Mouse (Mus musculus) intestine, embryonic 16.5 days (tissue): Measurements from ENCODE around the gene Greb1. TPM values are rescaled to one million over a fixed set of nuclear protein-coding genes. Genes with fewer than 3 reads are reported as not detected.

Experiments
- ATAC-seq: fragments of 200-750 bp; cut with Nextera tagmentation; 2 replicates; pipeline ENCODE4 v1.8.0; 2017; ENCODE audit warnings: moderate TSS enrichment, moderate library complexity
- H3K27ac ChIP-seq: fragments of 300-500 bp; sonication (generic); 2 replicates; pipeline ENCODE4 v1.5.1; 2014; ENCODE audit warnings: mild to moderate bottlenecking, low read length
- H3K27me3 ChIP-seq: fragments of 300-500 bp; sonication (generic); replicated peaks from 2 replicates; pipeline ENCODE4 v1.6.1; 2014; ENCODE audit warnings: low read length, control low read depth, mixed read lengths; ENCODE audit not compliant: control insufficient read depth, insufficient read depth
- H3K36me3 ChIP-seq: fragments of 300-500 bp; sonication (generic); 2 replicates; pipeline ENCODE4 v1.6.1; 2014; ENCODE audit warnings: low read length, control low read depth; ENCODE audit not compliant: control insufficient read depth, insufficient read depth
- H3K4me1 ChIP-seq: fragments of 300-500 bp; sonication (generic); 2 replicates; pipeline ENCODE4 v1.6.1; 2014; ENCODE audit warnings: low read length, control low read depth, mixed read lengths; ENCODE audit not compliant: control insufficient read depth, insufficient read depth
- H3K4me2 ChIP-seq: fragments of 300-500 bp; sonication (generic); 2 replicates; pipeline ENCODE4 v1.6.1; 2014; ENCODE audit warnings: low read depth, low read length, control low read depth
- H3K4me3 ChIP-seq: fragments of 300-500 bp; sonication (generic); 2 replicates; pipeline ENCODE4 v1.5.1; 2014; ENCODE audit warnings: mild to moderate bottlenecking, low read length
- H3K9ac ChIP-seq: fragments of 300-500 bp; sonication (generic); 2 replicates; pipeline ENCODE4 v1.6.1; 2014; ENCODE audit warnings: low read depth, low read length
- H3K9me3 ChIP-seq: fragments of 300-500 bp; sonication (generic); 2 replicates; pipeline ENCODE4 v1.6.1; 2016; ENCODE audit warnings: low read length, control low read depth; ENCODE audit not compliant: control insufficient read depth
- WGBS: fragments of 180-500 bp; shearing (Covaris S2); extraction: QIAGEN DNeasy Blood & Tissue Kit; methylation state at CpG from one replicate; pipeline ENCODE4 v1.1.7; 2014; 5-methylcytosine and 5-hydroxymethylcytosine counted together
- polyA plus RNA-seq: library from polyadenylated mRNA; unstranded; fragments of >200 nt; fragmentation: Nextera tagmentation; extraction: Ambion mirVana; gene quantifications from 2 replicates; pipeline ENCODE4 v1.2.1, GENCODE M21; 2015

Greb1 gene
- polyA plus RNA-seq, 1 experiment from 2014 or later: 3.8 TPM

GRCm38 (mm10) chr12:16656906-16657875 is 143.5 kb downstream of the Greb1 start:
- Histone ChIP-seq H3K4me3 (no peak overlapping the region), H3K9me3 (no peaks in the 10 kb centered on the region), H3K36me3 (no peaks in the 10 kb centered on the region), H3K27ac (no peak overlapping the region), H3K4me2 (no peak overlapping the region), H3K4me1 (peaks cover 8% of the 10 kb centered on the region), H3K9ac (no peak overlapping the region), H3K27me3 (peaks cover 27% of the 10 kb centered on the region)
- ATAC-seq: no peak
- 70% methylated on average over 5 of the region's 5 CpGs for WGBS

GRCm38 (mm10) chr12:16655604-16656003 is 145.1 kb downstream of the Greb1 start:
- WGBS: 75% methylated on average over 4 of the region's 4 CpGs
- no peak overlapping the region for H3K4me3 ChIP-seq
- no peak for ATAC-seq
- no peak overlapping the region for H3K27ac ChIP-seq
- no peak overlapping the region for H3K4me2 ChIP-seq
- no peak overlapping the region for H3K9ac ChIP-seq
- H3K36me3 ChIP-seq: no peaks in the 10 kb centered on the region
- H3K4me1 ChIP-seq: peaks cover 8% of the 10 kb centered on the region
- no peaks in the 10 kb centered on the region for H3K9me3 ChIP-seq
- peaks cover 27% of the 10 kb centered on the region for H3K27me3 ChIP-seq

DNA sequence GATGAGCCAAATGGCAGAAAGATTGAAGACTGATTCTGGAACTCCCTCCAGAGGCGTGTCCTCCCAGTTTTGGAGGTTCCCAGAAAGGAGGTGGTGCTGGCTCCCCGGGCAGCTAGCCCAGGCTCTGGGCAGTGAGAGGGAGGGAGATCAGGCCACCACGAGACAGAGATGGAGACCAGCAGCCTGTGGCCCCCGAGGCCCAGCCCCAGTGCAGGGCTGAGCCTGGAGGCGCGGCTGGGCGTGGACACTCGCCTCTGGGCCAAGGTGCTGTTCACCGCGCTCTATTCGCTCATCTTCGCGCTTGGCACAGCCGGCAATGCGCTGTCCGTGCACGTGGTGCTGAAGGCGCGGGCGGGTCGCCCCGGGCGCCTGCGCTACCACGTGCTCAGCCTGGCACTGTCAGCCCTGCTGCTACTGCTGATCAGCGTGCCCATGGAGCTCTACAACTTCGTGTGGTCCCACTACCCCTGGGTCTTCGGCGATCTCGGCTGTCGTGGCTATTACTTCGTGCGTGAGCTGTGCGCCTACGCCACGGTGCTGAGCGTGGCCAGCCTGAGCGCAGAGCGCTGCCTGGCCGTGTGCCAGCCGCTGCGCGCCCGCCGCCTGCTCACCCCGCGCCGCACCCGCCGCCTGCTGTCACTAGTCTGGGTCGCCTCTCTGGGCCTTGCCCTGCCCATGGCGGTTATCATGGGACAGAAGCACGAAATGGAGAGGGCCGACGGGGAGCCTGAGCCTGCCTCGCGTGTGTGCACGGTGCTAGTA is 147.2 kb downstream of the Greb1 start, which contains the start of gene Ntsr2:
Gene Ntsr2, plus strand, starts transcription at position 51 of the 762 bp plus-strand sequence.
- Histone ChIP-seq H3K9ac (no peak within 1 kb of the TSS), H3K4me3 (peak within 1 kb of the TSS; percentile 28), H3K4me1 (peaks cover 8% of the 10 kb centered on the region), H3K27ac (no peak within 1 kb of the TSS), H3K4me2 (peak within 1 kb of the TSS; percentile 51), H3K27me3 (peaks cover 27% of the 10 kb centered on the region), H3K36me3 (no peaks in the 10 kb centered on the region), H3K9me3 (no peaks in the 10 kb centered on the region)
- WGBS: 5% methylated on average over 58 of the region's 58 CpGs
- ATAC-seq: peak; percentile 90

- no peak for ATAC-seq
- WGBS: 85% methylated on average over 6 of the region's 6 CpGs
Observed at GRCm38 (mm10) chr12:16649819-16650218, 150.9 kb downstream of the Greb1 start.

GRCm38 (mm10) chr12:16648273-16648672 is 152.4 kb downstream of the Greb1 start:
- Histone ChIP-seq H3K4me2 (no peak overlapping the region), H3K4me1 (peaks cover under 1% of the 10 kb centered on the region; the same call in 1 of the 2 replicates), H3K9me3 (no peaks in the 10 kb centered on the region), H3K4me3 (no peak overlapping the region), H3K36me3 (no peaks in the 10 kb centered on the region), H3K27ac (no peak overlapping the region), H3K9ac (no peak overlapping the region), H3K27me3 (0 out of 2 replicates have a peak, but pooled peaks cover 3% of the 10 kb centered on the region)
- ATAC-seq: no peak
- WGBS: 85% methylated on average over 6 of the region's 6 CpGs

More at GRCm38 (mm10) chr12:16649819-16650218, 150.9 kb downstream of the Greb1 start:
- no peak overlapping the region for H3K4me3 ChIP-seq
- no peaks in the 10 kb centered on the region for H3K36me3 ChIP-seq
- peaks cover 17% of the 10 kb centered on the region for H3K27me3 ChIP-seq
- H3K4me2 ChIP-seq: no peak overlapping the region
- no peaks in the 10 kb centered on the region for H3K9me3 ChIP-seq
- H3K4me1 ChIP-seq: peaks cover 8% of the 10 kb centered on the region
- no peak overlapping the region for H3K27ac ChIP-seq
- no peak overlapping the region for H3K9ac ChIP-seq

GRCm38 (mm10) chr12:16646780-16647409 is 153.8 kb downstream of the Greb1 start:
- no peak for ATAC-seq
- WGBS: 58% methylated on average over 9 of the region's 9 CpGs
- Histone ChIP-seq H3K4me2 (no peak overlapping the region), H3K4me3 (no peak overlapping the region), H3K9ac (no peak overlapping the region), H3K9me3 (no peaks in the 10 kb centered on the region), H3K27me3 (no peaks in the 10 kb centered on the region), H3K4me1 (no peaks in the 10 kb centered on the region), H3K36me3 (no peaks in the 10 kb centered on the region), H3K27ac (no peak overlapping the region)

DNA sequence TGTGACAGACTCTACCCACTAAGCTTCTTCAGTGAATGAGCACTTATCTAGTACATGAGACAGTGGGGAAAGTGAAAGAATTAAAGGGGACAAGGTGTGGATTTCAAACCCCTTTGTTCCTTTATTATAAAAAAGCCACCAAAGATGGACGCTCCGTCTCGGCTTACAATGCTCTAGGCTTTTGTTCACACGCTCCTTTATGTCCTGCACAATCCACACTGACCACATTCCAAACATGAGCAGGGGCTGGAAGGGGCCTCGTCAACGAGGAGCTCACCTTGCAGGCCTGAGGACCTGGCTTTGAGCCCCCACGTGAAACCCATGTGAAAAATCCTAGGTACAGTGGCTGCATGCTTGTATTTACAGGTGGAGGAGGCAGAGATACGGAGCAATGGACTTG is 156.0 kb downstream of the Greb1 start:
- 64% methylated on average over 8 of the region's 8 CpGs for WGBS
- Histone ChIP-seq H3K9me3 (no peaks in the 10 kb centered on the region), H3K4me3 (no peak overlapping the region), H3K9ac (no peak overlapping the region), H3K27me3 (no peaks in the 10 kb centered on the region), H3K4me2 (no peak overlapping the region), H3K4me1 (no peaks in the 10 kb centered on the region), H3K27ac (no peak overlapping the region), H3K36me3 (no peaks in the 10 kb centered on the region)
- no peak for ATAC-seq

DNA sequence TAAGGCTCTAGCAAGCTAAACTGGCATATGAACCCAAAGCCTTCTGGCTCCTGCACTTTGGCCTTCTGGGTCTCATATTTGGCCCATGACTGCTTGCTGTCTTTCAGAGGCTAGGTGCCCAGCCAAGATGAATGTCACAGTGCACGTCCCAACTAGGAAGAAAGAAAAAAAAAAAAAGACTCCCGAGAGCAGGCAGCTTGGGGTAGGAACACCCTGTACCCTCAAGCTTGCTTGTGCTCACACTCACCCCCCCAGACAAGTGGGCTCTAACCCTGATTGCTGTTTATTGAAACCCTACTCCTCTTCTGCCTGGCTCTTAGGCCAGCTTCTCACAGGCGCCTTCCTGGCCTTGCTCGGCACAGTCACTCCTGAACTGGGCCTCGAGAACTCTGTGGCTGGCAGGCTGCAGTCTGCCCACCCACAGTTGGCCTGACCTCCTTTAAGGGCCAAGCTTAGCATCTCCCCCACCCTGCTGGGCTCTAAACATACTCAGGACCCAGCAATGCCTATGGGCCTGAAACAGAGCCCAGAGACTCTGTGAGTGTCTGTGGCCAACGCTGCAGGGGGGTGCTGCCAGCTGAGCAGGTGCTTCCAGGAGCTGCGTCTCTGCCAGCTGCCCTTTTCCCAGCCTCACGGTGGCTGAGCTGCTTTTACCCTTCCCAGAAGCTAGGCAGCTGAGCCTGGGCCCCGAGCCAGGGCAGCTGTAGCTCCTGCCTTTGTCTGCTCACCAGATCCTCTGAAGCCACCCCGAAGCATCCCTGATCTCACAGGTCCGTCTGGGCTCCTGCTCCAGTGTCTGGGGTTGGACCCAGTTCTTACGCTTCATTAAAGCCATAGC is 157.0 kb downstream of the Greb1 start:
- no peak overlapping the region for H3K27ac ChIP-seq
- 50% methylated on average over 11 of the region's 12 CpGs for WGBS
- H3K9me3 ChIP-seq: no peaks in the 10 kb centered on the region
- 0 out of 2 replicates have a peak, but pooled peaks have one; percentile 33 for ATAC-seq
- no peaks in the 10 kb centered on the region for H3K27me3 ChIP-seq
- H3K4me2 ChIP-seq: no peak overlapping the region
- H3K9ac ChIP-seq: no peak overlapping the region
- H3K4me3 ChIP-seq: no peak overlapping the region
- H3K4me1 ChIP-seq: no peaks in the 10 kb centered on the region
- H3K36me3 ChIP-seq: no peaks in the 10 kb centered on the region
